Mouse (Mus musculus) heart, embryonic 11.5 days (tissue): ENCODE measurements around the gene Nol4l. TPM values are rescaled to one million over a fixed set of nuclear protein-coding genes. Genes with fewer than 3 reads are reported as not detected.

ENCODE experiments used
- ATAC-seq: fragments of 200-750 bp; cut with Nextera tagmentation; replicated peaks from 2 replicates; pipeline ENCODE4 v1.8.0; 2017; ENCODE audit warnings: moderate library complexity; ENCODE audit not compliant: insufficient number of reproducible peaks, low FRiP score, low TSS enrichment
- H3K27ac ChIP-seq: fragments of 300-500 bp; sonication (generic); 2 replicates; pipeline ENCODE4 v1.5.1; 2014; ENCODE audit warnings: mild to moderate bottlenecking, low read depth, low read length
- H3K27me3 ChIP-seq: fragments of 300-500 bp; sonication (generic); 2 replicates; pipeline ENCODE4 v1.6.1; 2014; ENCODE audit warnings: mild to moderate bottlenecking, low read length, mixed read lengths; ENCODE audit not compliant: control insufficient read depth, insufficient read depth
- H3K36me3 ChIP-seq: fragments of 300-500 bp; sonication (generic); 2 replicates; pipeline ENCODE4 v1.6.1; 2014; ENCODE audit warnings: mild to moderate bottlenecking, low read length, moderate library complexity, mixed read lengths; ENCODE audit not compliant: control insufficient read depth, insufficient read depth
- H3K4me1 ChIP-seq: fragments of 300-500 bp; sonication (generic); 2 replicates; pipeline ENCODE4 v1.6.1; 2014; ENCODE audit warnings: low read length; ENCODE audit not compliant: control insufficient read depth, insufficient read depth
- H3K4me2 ChIP-seq: fragments of 300-500 bp; sonication (generic); 2 replicates; pipeline ENCODE4 v1.6.1; 2014; ENCODE audit warnings: mild to moderate bottlenecking, moderate library complexity
- H3K4me3 ChIP-seq: fragments of 300-500 bp; sonication (generic); 2 replicates; pipeline ENCODE4 v1.5.1; 2014; ENCODE audit warnings: low read depth, low read length
- H3K9ac ChIP-seq: fragments of 300-500 bp; sonication (generic); 2 replicates; pipeline ENCODE4 v1.6.1; 2014; ENCODE audit warnings: mild to moderate bottlenecking, low read depth, low read length, moderate library complexity
- H3K9me3 ChIP-seq: fragments of 300-500 bp; sonication (generic); replicated peaks from 2 replicates; pipeline ENCODE4 v1.6.1; 2016; ENCODE audit warnings: low read length; ENCODE audit not compliant: control insufficient read depth
- whole genome bisulfite sequencing: fragments of 180-500 bp; shearing (Covaris S2); extraction: QIAGEN DNeasy Blood & Tissue Kit; methylation state at CpG from one replicate; pipeline ENCODE4 v1.1.7; 2014; ENCODE audit not compliant: insufficient replicate concordance; 5-methylcytosine and 5-hydroxymethylcytosine counted together
- polyA plus RNA-seq: library from polyadenylated mRNA; unstranded; fragments of >200 nt; fragmentation: Nextera tagmentation; extraction: Ambion mirVana; gene quantifications from 2 replicates; pipeline ENCODE4 v1.2.1, GENCODE M21; 2014

Gene Nol4l
- polyA plus RNA-seq, 1 experiment from 2014 or later, result 16.7 TPM

GRCm38 (mm10) chr2:153411557-153411956 is 118.2 kb downstream of the Nol4l start:
- peaks cover 27% of the 10 kb centered on the region for H3K36me3 ChIP-seq
- ATAC-seq, result no peak
- H3K27me3 ChIP-seq, result no peaks in the 10 kb centered on the region
- H3K4me1 ChIP-seq, result peaks cover 2% of the 10 kb centered on the region; the same call in 1 of the 2 replicates
- H3K4me2 ChIP-seq, result no peak overlapping the region
- H3K9me3 ChIP-seq, result no peaks in the 10 kb centered on the region
- no peak overlapping the region for H3K27ac ChIP-seq
- WGBS, result 69% methylated on average over 9 of the region's 9 CpGs
- H3K4me3 ChIP-seq, result no peak overlapping the region
- no peak overlapping the region for H3K9ac ChIP-seq

- peaks cover 6% of the 10 kb centered on the region for H3K4me1 ChIP-seq
- H3K4me2 ChIP-seq, result no peak overlapping the region
- no peak overlapping the region for H3K27ac ChIP-seq
- ATAC-seq, result no peak
- 78% methylated on average over 3 of the region's 3 CpGs for WGBS
- H3K27me3 ChIP-seq, result no peaks in the 10 kb centered on the region
- H3K4me3 ChIP-seq, result no peak overlapping the region
- H3K36me3 ChIP-seq, result peaks cover 23% of the 10 kb centered on the region
- H3K9me3 ChIP-seq, result no peaks in the 10 kb centered on the region
- H3K9ac ChIP-seq, result no peak overlapping the region
Observed at GRCm38 (mm10) chr2:153408971-153409370, 120.8 kb downstream of the Nol4l start.

GRCm38 (mm10) chr2:153406882-153407281 is 122.9 kb downstream of the Nol4l start:
- Histone ChIP-seq H3K4me1 (peaks cover 6% of the 10 kb centered on the region), H3K27me3 (no peaks in the 10 kb centered on the region), H3K9ac (no peak overlapping the region), H3K9me3 (no peaks in the 10 kb centered on the region), H3K36me3 (peaks cover 23% of the 10 kb centered on the region), H3K4me2 (no peak overlapping the region), H3K27ac (no peak overlapping the region), H3K4me3 (no peak overlapping the region)
- ATAC-seq, result no peak
- WGBS, result 72% methylated on average over 6 of the region's 6 CpGs

GRCm38 (mm10) chr2:153404882-153405281 is 124.9 kb downstream of the Nol4l start:
- Histone ChIP-seq H3K9me3 (no peaks in the 10 kb centered on the region), H3K4me2 (no peak overlapping the region), H3K27ac (no peak overlapping the region), H3K36me3 (peaks cover 25% of the 10 kb centered on the region), H3K4me3 (no peak overlapping the region), H3K4me1 (peaks cover 3% of the 10 kb centered on the region), H3K9ac (no peak overlapping the region), H3K27me3 (no peaks in the 10 kb centered on the region)
- no peak for ATAC-seq
- WGBS, result 68% methylated on average over 3 of the region's 3 CpGs

GRCm38 (mm10) chr2:153404062-153404461 is 125.7 kb downstream of the Nol4l start:
- WGBS, result 84% methylated on average over 3 of the region's 3 CpGs

GRCm38 (mm10) chr2:153399166-153399565 is 130.6 kb downstream of the Nol4l start:
- H3K4me1 ChIP-seq, result no peaks in the 10 kb centered on the region
- 0 out of 2 replicates have a peak, but pooled peaks cover 3% of the 10 kb centered on the region for H3K9me3 ChIP-seq
- H3K4me2 ChIP-seq, result no peak overlapping the region
- no peak overlapping the region for H3K9ac ChIP-seq
- WGBS, result 89% methylated on average over 15 of the region's 15 CpGs
- peaks cover 52% of the 10 kb centered on the region for H3K36me3 ChIP-seq
- no peak overlapping the region for H3K27ac ChIP-seq
- no peak overlapping the region for H3K4me3 ChIP-seq
- H3K27me3 ChIP-seq, result no peaks in the 10 kb centered on the region
- no peak for ATAC-seq

More at GRCm38 (mm10) chr2:153404062-153404461, 125.7 kb downstream of the Nol4l start:
- Histone ChIP-seq H3K36me3 (peaks cover 28% of the 10 kb centered on the region), H3K9ac (no peak overlapping the region), H3K4me3 (no peak overlapping the region), H3K27me3 (no peaks in the 10 kb centered on the region), H3K9me3 (no peaks in the 10 kb centered on the region), H3K4me1 (peaks cover 3% of the 10 kb centered on the region), H3K27ac (no peak overlapping the region), H3K4me2 (no peak overlapping the region)
- no peak for ATAC-seq

GRCm38 (mm10) chr2:153397790-153398515 is 131.8 kb downstream of the Nol4l start:
- WGBS, result 92% methylated on average over 11 of the region's 11 CpGs
- H3K27ac ChIP-seq, result no peak overlapping the region
- no peaks in the 10 kb centered on the region for H3K4me1 ChIP-seq
- 0 out of 2 replicates have a peak, but pooled peaks cover 3% of the 10 kb centered on the region for H3K9me3 ChIP-seq
- no peak overlapping the region for H3K9ac ChIP-seq
- ATAC-seq, result no peak
- H3K4me3 ChIP-seq, result no peak overlapping the region
- no peaks in the 10 kb centered on the region for H3K27me3 ChIP-seq
- H3K36me3 ChIP-seq, result peaks cover 63% of the 10 kb centered on the region
- no peak overlapping the region for H3K4me2 ChIP-seq

GRCm38 (mm10) chr2:153393045-153393444 is 136.7 kb downstream of the Nol4l start:
- peaks cover 52% of the 10 kb centered on the region for H3K36me3 ChIP-seq
- no peak overlapping the region for H3K4me2 ChIP-seq
- no peaks in the 10 kb centered on the region for H3K4me1 ChIP-seq
- ATAC-seq, result no peak
- no peak overlapping the region for H3K4me3 ChIP-seq
- 89% methylated on average over 10 of the region's 10 CpGs for WGBS
- no peak overlapping the region for H3K27ac ChIP-seq
- no peaks in the 10 kb centered on the region for H3K27me3 ChIP-seq
- H3K9ac ChIP-seq, result no peak overlapping the region
- H3K9me3 ChIP-seq, result 0 out of 2 replicates have a peak, but pooled peaks cover 3% of the 10 kb centered on the region

- H3K4me2 ChIP-seq, result no peak overlapping the region
- 0 out of 2 replicates have a peak, but pooled peaks cover 3% of the 10 kb centered on the region for H3K9me3 ChIP-seq
- H3K4me1 ChIP-seq, result no peaks in the 10 kb centered on the region
- ATAC-seq, result no peak
- no peak overlapping the region for H3K4me3 ChIP-seq
- no peak overlapping the region for H3K27ac ChIP-seq
- no peak overlapping the region for H3K9ac ChIP-seq
- H3K36me3 ChIP-seq, result peaks cover 38% of the 10 kb centered on the region
- WGBS, result 79% methylated on average over 2 of the region's 2 CpGs
- no peaks in the 10 kb centered on the region for H3K27me3 ChIP-seq
Observed at GRCm38 (mm10) chr2:153389831-153390230, 139.9 kb downstream of the Nol4l start.
